Mouse (Mus musculus) erythroblast, embryonic 14.5 days (primary cell): Measurements from ENCODE around the gene Sox13.

Experiments used
- GATA1 ChIP-seq: IDR thresholded peaks from 2 replicates; pipeline ENCODE4 v1.6.1; 2012; ENCODE audit warnings: low read length, inconsistent platforms, mixed read lengths
- TAL1 ChIP-seq: IDR thresholded peaks from 3 replicates; pipeline ENCODE4 v1.6.1; 2012; ENCODE audit warnings: low read length, inconsistent platforms, mixed read lengths

GRCm38 (mm10) chr1:133415505-133415904 lies 8.7 kb downstream of the Sox13 start:
- no peak for TF ChIP-seq GATA1
- no peak for TF ChIP-seq TAL1
